Mouse (Mus musculus) testis, postnatal 14 days (tissue): ENCODE data around the gene Met.

ENCODE experiments used
- DNase-seq: peaks from one replicate; pipeline ENCODE4 v3.0.0; 2021; ENCODE audit warnings: low spot score

Gene Met

DNA sequence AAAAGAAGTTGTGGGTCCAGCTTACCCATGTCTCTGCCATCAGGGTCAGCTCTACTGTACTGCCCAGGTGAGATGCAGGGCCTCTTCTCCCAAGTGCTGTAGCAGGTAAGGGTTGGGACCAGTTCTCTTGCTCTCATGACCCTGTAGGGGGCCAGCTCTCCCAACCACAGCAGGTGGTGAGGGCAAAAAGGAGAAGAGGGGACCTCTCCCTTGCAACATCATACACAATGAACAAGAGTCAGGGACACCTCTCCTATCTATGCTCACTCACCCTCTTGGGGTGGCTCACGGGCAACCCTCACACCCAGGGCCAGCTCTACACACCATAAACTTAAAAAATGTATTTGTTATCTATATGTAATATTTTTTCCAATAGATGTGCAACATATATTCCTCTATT lies 143.3 kb downstream of the Met start:
- DNase-seq: no peak

DNA sequence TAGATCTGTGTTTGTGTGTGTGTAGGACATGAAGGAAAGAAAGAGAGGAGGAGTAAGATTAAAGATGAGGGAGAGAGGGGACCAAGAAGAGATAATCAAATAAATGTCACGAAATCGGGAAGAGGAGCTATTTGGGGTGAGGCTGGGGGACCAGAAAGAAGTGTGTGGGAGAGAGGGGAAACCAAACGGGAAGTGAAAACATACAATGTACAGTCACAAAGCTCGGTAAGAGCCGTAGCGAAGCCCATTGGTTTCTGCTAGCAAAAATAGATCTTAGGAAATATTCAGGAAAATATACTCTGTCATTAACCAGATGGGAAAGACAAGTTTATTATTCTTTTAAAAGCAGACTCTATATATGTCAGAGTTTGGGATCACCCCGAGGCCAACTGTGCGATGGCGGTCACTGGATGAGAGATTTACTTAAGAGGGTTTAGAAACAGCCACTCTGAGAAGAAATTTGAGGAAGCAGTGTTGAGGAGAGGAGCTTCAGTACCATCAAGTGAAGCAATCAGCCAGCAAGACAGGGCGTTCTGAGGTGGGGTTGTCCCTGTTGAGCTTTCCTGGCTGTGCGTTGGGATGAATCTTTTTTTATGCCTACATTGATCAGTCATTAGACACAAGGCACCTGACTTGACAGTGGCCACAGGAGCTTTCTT lies 147.9 kb downstream of the Met start:
- DNase-seq: no peak

DNA sequence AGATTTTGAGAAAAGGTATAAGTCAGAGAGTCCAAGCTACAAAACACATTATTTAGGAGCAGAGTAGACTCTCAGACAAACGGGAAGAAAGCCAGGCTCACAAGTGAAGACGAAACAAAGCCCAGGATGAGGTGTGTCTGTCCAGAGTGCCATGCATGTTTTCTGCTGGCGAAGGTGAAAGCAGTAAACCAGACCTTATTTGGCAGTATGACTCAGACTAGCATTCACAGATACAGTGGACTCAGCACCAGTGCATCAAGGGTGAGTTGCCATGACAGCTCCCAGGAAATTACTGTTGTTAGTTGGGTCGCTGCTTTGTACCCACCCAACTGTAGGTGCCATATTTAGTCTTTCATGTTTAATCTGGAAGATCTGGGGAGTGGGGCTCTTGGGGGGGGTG lies 149.1 kb downstream of the Met start:
- no peak for DNase-seq

DNA sequence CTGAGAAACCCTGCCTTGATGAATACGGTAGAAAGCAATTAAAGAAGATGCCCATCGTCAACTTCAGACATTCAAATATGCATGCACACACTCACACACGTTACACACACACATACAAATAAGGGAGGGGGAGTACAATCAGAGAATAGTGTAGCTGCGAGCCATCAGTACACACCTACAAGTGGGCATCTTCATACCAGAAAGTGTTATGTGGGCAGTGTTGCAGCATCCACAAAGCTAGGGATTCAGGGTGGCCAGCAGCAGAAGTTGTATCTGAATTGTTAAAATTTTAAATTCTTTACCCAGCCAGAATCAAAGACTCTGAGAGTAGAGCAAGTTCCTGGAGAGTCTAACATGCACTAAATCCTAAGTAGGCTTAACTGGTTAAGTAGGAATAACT lies 157.2 kb downstream of the Met start:
- DNase-seq: no peak

DNA sequence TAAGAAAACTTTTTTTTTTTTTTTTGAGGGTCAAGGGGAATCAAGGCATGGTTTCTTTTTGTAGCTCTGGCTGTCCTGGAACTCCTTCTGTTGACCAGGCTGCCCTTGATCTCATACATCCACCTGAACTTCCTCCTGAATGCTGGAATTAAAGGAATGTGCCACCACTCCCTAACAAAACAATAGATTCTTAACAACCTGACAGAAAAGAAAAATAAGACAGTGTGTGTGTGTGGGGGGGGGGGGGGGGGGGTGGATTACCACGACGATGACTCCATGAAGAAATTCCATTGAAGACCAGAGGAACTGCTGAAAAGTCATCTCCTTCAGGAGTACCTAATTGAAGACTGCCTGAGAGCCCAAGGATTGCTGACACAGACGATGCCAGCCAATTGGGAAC lies 157.8 kb downstream of the Met start:
- no peak for DNase-seq
